Mouse (Mus musculus) frontal cortex, postnatal 25 days (tissue): ENCODE results near the gene Epsti1.
A peak's percentile ranks its signal among the peaks of the same experiment; 100 is the strongest.

Experiments used
- DNase-seq, 2 experiments: peaks; one replicate each; pipeline ENCODE4 v3.0.0; 2022; ENCODE audit warnings: low spot score in 2 of 2

The Epsti1 gene

DNA sequence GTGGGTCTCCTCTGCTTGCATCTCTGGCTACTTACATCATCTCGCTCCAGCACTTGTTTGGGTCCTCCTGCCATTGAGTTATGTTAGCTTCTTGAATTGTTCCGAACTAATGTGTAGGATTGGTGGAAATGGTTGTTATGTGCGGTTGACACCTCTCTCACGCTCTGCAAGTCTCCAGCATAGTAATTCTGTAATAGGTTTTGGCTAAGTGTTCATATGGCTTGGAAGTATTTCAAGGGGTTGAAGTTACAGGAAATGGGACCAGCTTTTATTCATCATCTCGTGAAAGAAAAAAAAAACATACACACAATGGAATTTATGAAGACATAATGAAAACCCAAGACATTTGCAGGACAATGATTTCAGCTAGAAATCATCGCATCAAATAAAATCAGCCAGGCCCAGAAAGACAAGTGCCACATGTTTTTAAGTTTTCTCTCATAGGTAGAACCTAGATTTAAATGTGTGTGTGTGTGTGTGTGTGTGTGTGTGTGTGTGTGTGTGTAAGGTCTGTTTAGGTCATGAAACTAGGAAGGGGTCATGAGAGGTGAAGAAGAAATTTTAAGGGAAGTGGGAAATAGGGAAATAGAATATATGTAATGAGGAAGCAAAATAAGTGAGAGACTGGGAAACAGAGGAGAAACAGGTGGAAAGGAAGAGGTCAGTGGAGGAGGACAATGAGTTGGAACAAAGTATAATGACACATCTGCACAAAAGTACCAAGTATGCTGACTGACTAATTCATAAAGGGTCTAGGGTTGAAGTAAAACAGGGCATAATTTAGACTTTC, 19.2 kb downstream of the Epsti1 start:
- DNase-seq, result no peak

DNA sequence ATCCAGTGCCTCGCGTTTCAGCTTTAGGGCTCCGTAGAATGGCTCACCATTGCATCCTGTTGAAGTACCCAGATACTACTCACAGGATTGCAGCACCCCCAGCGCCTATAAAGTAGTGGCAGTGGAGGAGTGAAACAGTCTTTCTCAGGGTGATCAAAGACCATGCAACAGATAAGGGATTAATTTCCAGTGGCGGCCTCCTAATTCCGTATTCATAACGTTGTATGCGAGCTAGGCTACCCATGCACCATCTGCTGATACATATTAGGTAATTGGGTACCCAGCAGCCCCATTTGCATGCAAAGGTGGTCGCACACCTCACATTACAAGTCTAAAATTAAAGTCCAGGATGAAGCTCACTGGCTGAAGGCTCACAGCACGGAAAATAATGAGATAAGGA, 21.4 kb downstream of the Epsti1 start:
- no peak for DNase-seq

DNA sequence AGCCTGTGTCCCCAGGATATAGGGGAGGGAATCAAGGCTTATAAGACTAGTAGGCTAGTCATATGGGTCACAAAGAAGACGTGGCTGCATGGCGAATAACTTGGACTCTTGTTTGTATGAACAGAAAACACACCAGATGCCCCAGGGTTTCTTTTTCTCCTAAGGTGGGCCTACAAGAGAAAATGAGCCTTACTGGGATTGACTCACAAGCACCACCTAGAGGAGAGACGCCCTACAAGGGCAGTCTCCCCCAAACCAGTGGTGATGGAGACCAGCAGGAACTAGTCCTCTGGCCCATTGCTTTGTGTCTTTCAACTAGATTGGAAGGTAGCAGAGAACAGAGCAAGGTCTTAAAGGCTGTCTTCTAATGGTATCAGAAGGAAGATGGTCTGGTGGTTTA, 22.7 kb downstream of the Epsti1 start:
- peak in 1 of 2 experiments; percentile 12 for DNase-seq

DNA sequence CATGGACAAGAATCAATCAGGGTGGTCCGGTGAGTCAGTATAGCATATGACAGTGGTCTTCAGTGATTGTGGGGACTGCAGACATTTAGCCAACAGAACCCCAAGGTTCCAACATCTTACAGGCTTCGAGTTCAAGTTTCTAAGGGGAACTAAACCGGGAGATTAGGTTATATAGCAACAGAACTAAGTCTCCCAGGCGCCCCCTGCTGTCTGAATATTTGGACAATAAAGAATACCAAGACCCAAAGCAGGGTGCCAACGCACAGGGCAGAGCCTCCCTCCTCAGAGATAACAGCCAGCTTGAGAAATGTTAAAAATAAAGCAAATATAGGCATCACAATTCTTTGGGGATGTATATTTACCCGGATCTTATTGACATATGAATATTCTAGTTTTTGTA, 24.0 kb downstream of the Epsti1 start:
- DNase-seq, result peak; percentile 57 to 59

DNA sequence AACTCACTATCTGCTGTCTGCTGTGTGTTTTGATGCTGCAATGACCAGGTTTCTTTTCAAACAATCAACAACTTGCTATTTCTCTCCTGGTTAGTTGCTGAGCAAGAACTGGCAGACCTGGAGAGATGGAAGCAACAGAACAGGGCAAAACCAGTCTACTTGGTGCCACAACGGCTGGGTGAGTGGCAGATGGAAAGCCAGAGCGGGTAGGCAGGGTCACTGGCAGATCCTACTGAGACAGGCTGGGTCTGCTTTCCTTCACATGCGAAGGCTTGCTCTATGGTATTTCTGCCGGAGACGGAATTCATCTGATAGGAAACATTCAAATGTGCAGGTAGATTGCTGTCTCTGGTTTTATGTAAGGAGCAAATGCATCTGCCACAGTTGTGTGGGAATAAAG, 24.6 kb downstream of the Epsti1 start:
- no peak for DNase-seq

- DNase-seq, result no peak
These were observed 25.2 kb downstream of the Epsti1 start for GRCm38 (mm10) chr14:77929139-77929678.

- no peak for DNase-seq
These were observed 28.4 kb downstream of the Epsti1 start for GRCm38 (mm10) chr14:77932150-77933047.

DNA sequence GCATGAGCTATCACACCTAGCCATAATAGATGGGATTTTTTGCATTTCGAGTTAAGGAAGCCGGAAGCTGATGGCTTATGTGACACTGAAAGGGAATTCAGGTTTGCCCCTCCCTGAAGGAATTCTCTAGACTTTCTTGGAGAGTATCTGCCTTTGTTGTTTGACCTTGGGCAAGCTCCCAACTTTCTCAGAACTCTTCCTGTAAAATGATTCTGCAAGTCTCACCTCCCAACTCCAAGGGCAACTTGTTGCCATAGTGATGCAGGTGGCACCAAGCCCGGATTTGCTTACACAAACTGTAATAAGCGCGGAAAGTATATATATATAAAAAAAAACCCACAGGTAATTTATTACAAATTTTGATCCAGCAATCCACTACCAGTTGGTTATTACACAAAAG, 29.2 kb downstream of the Epsti1 start:
- no peak for DNase-seq

DNA sequence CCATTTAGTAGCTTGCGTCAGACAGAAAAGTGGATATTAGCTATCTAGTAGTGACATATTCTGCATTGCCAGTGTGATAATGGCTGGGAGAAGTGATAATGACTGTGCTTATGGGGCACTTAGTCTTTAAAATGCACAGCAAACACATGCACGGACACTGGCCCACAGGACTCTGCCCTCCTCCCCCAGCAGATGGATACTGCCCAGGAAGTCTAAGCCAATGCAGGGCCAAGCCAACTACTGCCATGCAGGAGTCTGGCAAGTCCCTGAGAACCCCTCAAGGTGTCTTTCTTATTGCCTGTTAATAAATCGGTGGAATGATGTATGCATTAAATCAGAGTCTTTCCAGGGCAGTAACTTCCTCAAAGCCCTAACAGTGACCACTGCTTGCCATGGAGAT, 30.4 kb downstream of the Epsti1 start:
- DNase-seq, result no peak

DNA sequence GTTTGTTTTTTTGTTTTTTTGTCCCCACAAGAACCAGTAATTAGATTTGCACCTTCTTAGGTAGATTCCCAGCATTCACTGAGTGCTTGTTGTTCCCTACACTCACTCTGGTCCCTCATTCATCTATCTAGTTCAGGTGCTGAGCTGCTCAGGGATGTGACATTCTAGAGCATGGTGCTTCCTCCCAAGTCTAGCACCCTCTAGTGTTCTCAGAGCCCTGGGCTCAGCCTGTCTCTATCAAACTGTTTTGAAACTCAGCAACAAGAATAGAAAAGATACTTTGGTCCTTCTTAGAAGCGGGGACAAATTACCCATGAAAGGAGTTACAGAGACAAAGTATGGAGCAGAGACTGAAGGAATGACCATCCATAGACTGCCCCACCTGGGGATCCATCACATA, 37.1 kb downstream of the Epsti1 start:
- no peak for DNase-seq

DNA sequence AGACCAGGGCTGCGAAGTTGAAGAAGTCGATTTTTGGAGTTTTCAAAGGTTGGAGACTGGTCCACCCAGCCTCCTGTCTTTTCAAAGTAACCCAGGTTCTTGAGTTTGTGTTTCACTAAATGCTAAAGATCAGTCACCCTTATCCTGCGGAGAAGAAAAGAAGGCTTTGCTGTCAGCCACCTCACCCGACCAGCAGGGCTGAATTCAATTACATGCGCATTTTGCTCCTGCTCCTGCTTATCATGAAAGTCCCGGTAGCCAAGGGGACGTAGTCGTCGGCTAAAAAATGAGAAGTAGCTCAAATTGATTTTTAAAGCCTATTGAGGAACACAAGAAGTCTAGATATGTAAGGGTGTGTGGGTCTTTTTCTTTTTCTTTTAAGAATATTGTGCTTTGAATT, 38.2 kb downstream of the Epsti1 start:
- no peak for DNase-seq

- DNase-seq, result no peak
These were observed 38.9 kb downstream of the Epsti1 start for GRCm38 (mm10) chr14:77942793-77943558.

GRCm38 (mm10) chr14:77961741-77962140, 57.7 kb downstream of the Epsti1 start:
- DNase-seq, result no peak

DNA sequence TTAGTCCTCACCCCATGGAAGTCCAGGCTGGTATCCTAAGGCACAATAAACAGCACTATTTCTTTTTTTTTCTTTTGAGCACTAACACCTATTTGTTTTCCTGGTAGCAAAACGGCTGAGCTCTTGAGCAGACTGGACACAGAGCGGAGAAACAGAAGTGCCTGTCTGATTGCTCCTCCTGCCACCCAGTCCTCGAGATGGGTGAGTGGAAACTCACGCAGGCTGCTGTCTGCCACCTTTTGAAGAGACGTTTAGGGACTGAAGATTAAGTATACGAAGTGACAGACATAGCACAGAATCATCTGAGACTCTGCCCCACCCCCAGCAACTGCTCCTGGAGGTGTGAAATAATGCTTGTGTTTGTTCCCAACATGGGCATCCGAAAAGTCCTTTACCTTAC, 59.5 kb downstream of the Epsti1 start:
- DNase-seq, result no peak

GRCm38 (mm10) chr14:77971355-77971754, 67.3 kb downstream of the Epsti1 start:
- no peak for DNase-seq

- no peak for DNase-seq
These were observed 70.2 kb downstream of the Epsti1 start for GRCm38 (mm10) chr14:77974221-77974620.

- DNase-seq, result no peak
These were observed 71.7 kb downstream of the Epsti1 start for GRCm38 (mm10) chr14:77975702-77976101.

DNA sequence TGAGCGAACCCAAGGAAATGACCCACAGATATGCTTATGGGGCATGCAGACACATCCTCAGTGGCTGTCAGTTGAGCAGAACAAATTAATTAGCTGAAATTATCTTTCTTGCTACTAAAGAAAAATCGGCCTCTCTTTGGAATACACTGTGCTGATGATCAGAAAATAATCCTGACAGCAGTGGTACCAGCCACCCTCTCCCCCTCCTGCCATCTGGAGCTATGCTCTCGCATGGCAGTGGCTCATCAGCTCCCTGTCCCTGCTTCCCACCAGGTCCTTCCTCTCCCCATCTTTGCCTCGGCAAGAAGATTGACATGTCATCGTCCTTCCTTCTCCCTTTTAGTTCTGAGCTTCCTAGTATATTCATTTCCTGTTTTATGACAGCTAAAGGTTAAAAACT, 77.5 kb downstream of the Epsti1 start:
- DNase-seq, result no peak

- no peak for DNase-seq
These were observed 93.7 kb downstream of the Epsti1 start for GRCm38 (mm10) chr14:77997731-77998130.

DNA sequence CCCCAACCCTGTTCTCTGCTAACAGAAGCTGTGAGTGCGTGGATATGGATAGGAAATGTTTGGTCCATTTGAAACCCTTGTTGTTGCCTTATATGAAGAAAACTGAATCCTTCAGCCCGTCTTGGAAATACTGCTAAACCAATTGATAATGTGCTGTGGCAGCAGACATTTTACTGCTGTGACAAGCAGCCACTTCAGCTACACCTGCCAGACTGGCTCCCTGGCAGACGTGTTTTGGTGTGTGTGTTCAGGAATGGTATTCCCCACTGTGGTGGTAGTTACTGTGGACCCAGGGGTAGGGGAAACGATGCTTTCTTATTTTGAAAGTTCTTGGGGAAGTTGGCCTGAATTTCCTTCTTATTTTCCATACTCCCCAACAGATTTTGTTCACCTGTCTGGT, 100.4 kb downstream of the Epsti1 start:
- DNase-seq, result no peak

GRCm38 (mm10) chr14:78008019-78008418, 104.0 kb downstream of the Epsti1 start:
- DNase-seq, result no peak

GRCm38 (mm10) chr14:78011808-78012207, 107.8 kb downstream of the Epsti1 start:
- DNase-seq, result no peak
